Comparison of ENCODE assay signal across 13 mouse cellular contexts in genomic region chr9:63611967-63612366, GRCm38 (mm10). TPM values are rescaled to one million over a fixed set of nuclear protein-coding genes. Genes with fewer than 3 reads are reported as not detected.
DNase-seq lines count a peak whose midpoint lies in the region; ATAC-seq lines count a peak whose summit lies in the region.
"Had no signal": no experiment of that assay in that cellular context is flagged by ENCODE, and none has a peak within 500 bp of the region (broad histone marks: within the 10 kb centered on the region; RNA-seq: fewer than 3 reads in every experiment).

No protein-coding gene starts in this region.

- no peaks in the 10 kb centered on the region for H3K27me3 ChIP-seq in lung, embryonic 16.5 days (ENCODE audit: control insufficient read depth, insufficient read depth, low read depth, low read length)
- H3K27me3 ChIP-seq in megakaryocyte, embryonic 14.5 days (replicated peaks), result no peaks in the 10 kb centered on the region
- H3K27me3 ChIP-seq: stomach, embryonic 15.5 days had no signal

- DNase-seq in heart, adult 11 months, result peak; percentile 91
- no peak for DNase-seq in heart, postnatal 14 days
- DNase-seq in lung, adult 18-20 months, result no peak
- DNase-seq in kidney, postnatal 14 days, result peak; percentile 32
- DNase-seq in embryo, embryonic 10.5 days (ENCODE audit: low spot score), result no peak
- DNase-seq in retina, embryonic 14.5 days (ENCODE audit: low spot score), result no peak
- DNase-seq: adrenal gland, adult 8-10 months; B cell, adult 2 months; right cerebral cortex, postnatal 14 days had no signal

- H3K27ac ChIP-seq in lung, embryonic 16.5 days (ENCODE audit: low read length), result peak overlapping the region; percentile 80
- H3K27ac ChIP-seq: stomach, embryonic 15.5 days had no signal

- peak overlapping the region; percentile 35; the same call in 1 of the 2 replicates for H3K9ac ChIP-seq in lung, embryonic 16.5 days (ENCODE audit: low read length)
- H3K9ac ChIP-seq: stomach, embryonic 15.5 days had no signal

- no peak for ATAC-seq in lung, embryonic 16.5 days (ENCODE audit: low read depth)

- peaks cover 39% of the 10 kb centered on the region for H3K4me1 ChIP-seq in lung, embryonic 16.5 days (replicated peaks; ENCODE audit: control insufficient read depth, insufficient read depth, low read length)
- H3K4me1 ChIP-seq in megakaryocyte, embryonic 14.5 days, result peaks cover 85% of the 10 kb centered on the region

- H3K36me3 ChIP-seq in lung, embryonic 16.5 days (ENCODE audit: control insufficient read depth, insufficient read depth, low read length), result peaks cover 4% of the 10 kb centered on the region; the same call in 1 of the 2 replicates
- H3K36me3 ChIP-seq in megakaryocyte, embryonic 14.5 days (replicated peaks; ENCODE audit: low read length), result peaks cover 61% of the 10 kb centered on the region

- H3K4me3 ChIP-seq in lung, embryonic 16.5 days (ENCODE audit: low read length), result no peak overlapping the region
- peak overlapping the region; percentile 81 for H3K4me3 ChIP-seq in megakaryocyte, embryonic 14.5 days (replicated peaks)
- H3K4me3 ChIP-seq: stomach, embryonic 15.5 days had no signal

- intact Hi-C loops in heart, postnatal 14 days (cut with DNase I), result loop anchor here (5.0 kb wide), 1 partner anchor 475 kb away; no protein-coding TSS in a partner anchor

- 41% methylated on average over 5 of the region's 5 CpGs for WGBS in lung, embryonic 16.5 days

- no peaks in the 10 kb centered on the region for H3K9me3 ChIP-seq in lung, embryonic 16.5 days (ENCODE audit: control insufficient read depth, low read length)
- no peaks in the 10 kb centered on the region for H3K9me3 ChIP-seq in megakaryocyte, embryonic 14.5 days
- H3K9me3 ChIP-seq: stomach, embryonic 15.5 days had no signal

- H3K4me2 ChIP-seq in lung, embryonic 16.5 days (ENCODE audit: low read depth, low read length), result no peak overlapping the region
- H3K4me2 ChIP-seq: stomach, embryonic 15.5 days had no signal

RNA-seq across cellular contexts. Expression of gene Aagab, which starts 9.5 kb away (rescaled TPM):
- 10 to 100 TPM; 15.2 to 18.7 TPM for total RNA-seq in heart, postnatal 14 days (2021)
- polyA plus RNA-seq in lung, embryonic 16.5 days (2015; fragmentation: Nextera tagmentation; extraction: Ambion mirVana), result 30.1 and 31.1 TPM in 2 replicates
- polyA plus RNA-seq in megakaryocyte, embryonic 14.5 days (2012; ENCODE audit: insufficient read depth, low replicate concordance), result 1.3 and 4.4 TPM in 2 replicates

RNA-seq across cellular contexts. Expression of gene Iqch, which starts 9.7 kb away (rescaled TPM):
- not detected for total RNA-seq in heart, postnatal 14 days (2021)
- polyA plus RNA-seq in lung, embryonic 16.5 days (2015; fragmentation: Nextera tagmentation; extraction: Ambion mirVana), result 0.21 and 0.53 TPM in 2 replicates
- not detected in 2 replicates for polyA plus RNA-seq in megakaryocyte, embryonic 14.5 days (2012; ENCODE audit: insufficient read depth, low replicate concordance)
- polyA plus RNA-seq: large intestine, adult 2 months had no signal

Comparison
In these comparisons a context has a peak if more than half of its experiments do, and no peak if none do; other contexts are left out.
1. DNase-seq: peak in heart, adult 11 months (single experiment) and kidney, postnatal 14 days (single experiment); none in heart, postnatal 14 days (0 of 2), lung, adult 18-20 months (0 of 2), embryo, embryonic 10.5 days (single experiment) and retina, embryonic 14.5 days (single experiment).